Mouse (Mus musculus) thymus, adult 2 months (tissue): ENCODE data around the gene Lingo2. TPM values are rescaled to one million over a fixed set of nuclear protein-coding genes. Genes with fewer than 3 reads are reported as not detected.

ENCODE experiments used
- DNase-seq: peaks from one replicate; pipeline ENCODE4 v3.0.0; 2021
- H3K27ac ChIP-seq: fragments of 200-500 bp; 2 replicates; pipeline ENCODE4 v1.5.1; 2012; ENCODE audit warnings: low read length, control low read depth; ENCODE audit not compliant: control insufficient read depth, insufficient read depth
- H3K27me3 ChIP-seq: fragments of 200-500 bp; 2 replicates; pipeline ENCODE4 v1.6.1; 2012; ENCODE audit warnings: mild to moderate bottlenecking, low read length, moderate library complexity, mixed read lengths; ENCODE audit not compliant: control insufficient read depth, insufficient read depth
- H3K36me3 ChIP-seq: fragments of 200-500 bp; 2 replicates; pipeline ENCODE4 v1.6.1; 2012; ENCODE audit warnings: mild to moderate bottlenecking, low read length, moderate library complexity; ENCODE audit not compliant: control insufficient read depth, insufficient read depth
- H3K4me1 ChIP-seq: fragments of 200-500 bp; replicated peaks from 2 replicates; pipeline ENCODE4 v1.6.1; 2012; ENCODE audit warnings: low read length; ENCODE audit not compliant: control insufficient read depth, insufficient read depth
- H3K4me3 ChIP-seq: fragments of 200-500 bp; 2 replicates; pipeline ENCODE4 v1.5.1; 2012; ENCODE audit warnings: mild to moderate bottlenecking, low read length, control low read depth, moderate library complexity; ENCODE audit not compliant: control insufficient read depth, insufficient read depth
- CTCF ChIP-seq: fragments of 200-500 bp; IDR thresholded peaks from 2 replicates; pipeline ENCODE4 v1.5.1; 2012; ENCODE audit warnings: mild to moderate bottlenecking, control low read depth, low read length, moderate library complexity, borderline replicate concordance; ENCODE audit not compliant: control insufficient read depth, poor library complexity, insufficient read depth; ENCODE audit errors: extremely low read depth
- POLR2A ChIP-seq: fragments of 200-500 bp; IDR thresholded peaks from 2 replicates; pipeline ENCODE4 v1.6.1; 2012; ENCODE audit warnings: mild to moderate bottlenecking, low read length, control low read depth, moderate library complexity; ENCODE audit not compliant: control insufficient read depth, poor library complexity, insufficient read depth; ENCODE audit errors: extremely low read depth
- WGBS: fragments of 180-500 bp; shearing (Covaris S2); methylation state at CpG from one replicate; pipeline ENCODE4 v1.1.7; 2018; 5-methylcytosine and 5-hydroxymethylcytosine counted together
- polyA plus RNA-seq: library from polyadenylated mRNA; depleted of rRNA; stranded (reverse); fragments of >200 nt; gene quantifications from 2 replicates; pipeline ENCODE4 v1.2.3, GENCODE M21; 2012

Lingo2 gene
- polyA plus RNA-seq, 1 experiment = 0.11 TPM

GRCm38 (mm10) chr4:35814698-35815097 lies 1136.8 kb downstream of the Lingo2 start:
- H3K4me3 ChIP-seq = no peak overlapping the region
- TF ChIP-seq POLR2A = no peak
- no peak for TF ChIP-seq CTCF
- no peak for DNase-seq
- H3K27me3 ChIP-seq = no peaks in the 10 kb centered on the region
- WGBS = 89% methylated on average over 1 of the region's 1 CpGs
- no peaks in the 10 kb centered on the region for H3K36me3 ChIP-seq
- no peak overlapping the region for H3K27ac ChIP-seq
- no peaks in the 10 kb centered on the region for H3K4me1 ChIP-seq

GRCm38 (mm10) chr4:35807497-35808210 lies 1143.9 kb downstream of the Lingo2 start:
- no peak for TF ChIP-seq POLR2A
- no peak for TF ChIP-seq CTCF
- no peak for DNase-seq
- H3K36me3 ChIP-seq = no peaks in the 10 kb centered on the region
- no peak overlapping the region for H3K27ac ChIP-seq
- no peaks in the 10 kb centered on the region for H3K27me3 ChIP-seq
- WGBS = 84% methylated on average over 6 of the region's 6 CpGs
- H3K4me3 ChIP-seq = no peak overlapping the region
- no peaks in the 10 kb centered on the region for H3K4me1 ChIP-seq

DNA sequence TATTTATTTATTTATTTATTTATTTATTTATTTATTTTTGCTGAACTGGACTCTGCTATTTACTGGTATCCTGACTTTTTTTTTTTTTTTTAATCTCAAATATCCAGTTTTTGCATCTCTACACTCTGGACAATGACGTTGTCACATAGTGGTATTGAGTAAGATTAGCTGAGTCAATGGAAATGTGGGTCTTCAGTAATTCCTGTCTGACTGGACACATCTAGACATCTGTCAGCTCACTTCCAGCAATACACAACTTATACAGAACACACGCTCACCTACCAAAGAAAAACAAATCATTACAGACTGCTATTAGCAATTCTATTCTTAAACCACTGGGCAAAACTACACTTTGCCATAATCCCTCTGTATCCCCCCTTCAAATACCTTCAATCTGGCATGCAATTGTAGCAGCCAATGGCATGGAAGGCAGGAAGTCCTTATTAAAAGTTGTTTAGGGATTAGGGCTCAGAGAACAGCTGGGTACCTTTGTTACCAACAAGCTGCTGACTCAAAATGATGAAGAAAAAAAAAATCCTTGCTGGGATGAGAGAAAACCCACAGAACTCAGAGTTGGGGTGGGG lies 1144.6 kb downstream of the Lingo2 start:
- no peak overlapping the region for H3K4me3 ChIP-seq
- H3K27me3 ChIP-seq = no peaks in the 10 kb centered on the region
- 85% methylated on average over 2 of the region's 2 CpGs for WGBS
- TF ChIP-seq CTCF (no peak), POLR2A (no peak)
- no peaks in the 10 kb centered on the region for H3K4me1 ChIP-seq
- no peaks in the 10 kb centered on the region for H3K36me3 ChIP-seq
- no peak for DNase-seq
- no peak overlapping the region for H3K27ac ChIP-seq

DNA sequence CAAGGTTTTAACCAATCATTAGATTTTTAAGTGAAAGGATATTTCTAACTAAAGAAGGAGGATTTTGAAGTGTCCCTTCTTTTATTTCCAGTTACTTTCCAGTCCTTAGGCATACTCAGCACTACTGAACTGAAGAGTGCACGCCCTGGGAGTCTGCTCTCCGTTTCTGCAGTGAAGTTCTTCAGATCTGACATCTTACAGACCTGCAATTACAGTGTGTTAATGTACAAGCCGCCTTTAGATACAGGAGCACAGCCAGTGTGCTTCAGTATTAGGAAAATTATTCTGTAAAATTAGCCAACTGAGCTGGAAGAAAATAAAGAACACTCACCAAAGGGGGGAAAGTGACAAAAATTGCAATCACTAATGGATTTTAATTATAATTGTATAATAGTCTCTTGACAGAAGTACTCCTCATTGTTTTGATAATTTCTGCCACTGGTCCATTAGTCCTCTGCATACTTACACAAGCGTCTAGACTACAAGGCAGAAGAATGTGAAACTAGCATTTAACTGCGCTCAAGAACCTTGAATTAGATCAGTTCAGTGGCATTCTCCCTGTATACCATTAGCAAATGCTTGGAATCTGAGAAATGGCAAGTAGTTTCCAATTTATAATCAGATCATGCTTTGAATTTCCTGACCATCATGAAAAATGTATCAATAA lies 1167.2 kb downstream of the Lingo2 start:
- no peak for DNase-seq
- H3K27me3 ChIP-seq = no peaks in the 10 kb centered on the region
- no peaks in the 10 kb centered on the region for H3K4me1 ChIP-seq
- TF ChIP-seq POLR2A (no peak), CTCF (no peak)
- no peaks in the 10 kb centered on the region for H3K36me3 ChIP-seq
- 71% methylated on average over 5 of the region's 5 CpGs for WGBS
- H3K4me3 ChIP-seq = no peak overlapping the region
- H3K27ac ChIP-seq = no peak overlapping the region

- Histone ChIP-seq H3K4me3 (no peak overlapping the region), H3K36me3 (no peaks in the 10 kb centered on the region), H3K27me3 (no peaks in the 10 kb centered on the region), H3K4me1 (no peaks in the 10 kb centered on the region), H3K27ac (no peak overlapping the region)
- DNase-seq = no peak
- WGBS = 81% methylated on average over 7 of the region's 7 CpGs
- TF ChIP-seq CTCF (no peak), POLR2A (no peak)
These were observed 1180.7 kb downstream of the Lingo2 start for GRCm38 (mm10) chr4:35770810-35771209.

DNA sequence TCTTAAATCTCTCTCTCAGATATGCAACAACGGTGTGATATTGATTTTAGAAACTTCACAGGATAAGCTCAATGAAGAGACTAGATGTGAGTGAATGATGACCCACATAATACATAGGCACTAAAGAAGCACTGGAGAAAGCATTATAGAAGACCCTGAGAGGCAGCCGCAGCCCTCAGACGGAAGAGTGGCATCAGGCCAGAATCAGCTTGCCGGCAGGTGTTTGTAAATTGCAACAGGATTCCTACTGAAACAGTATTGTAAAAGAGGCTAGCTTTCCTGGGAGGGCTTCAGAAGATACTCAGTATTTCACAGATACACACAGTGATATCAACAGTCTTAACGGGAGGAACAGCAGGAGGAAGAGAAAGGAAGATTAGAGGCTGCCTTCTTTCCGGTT lies 1184.6 kb downstream of the Lingo2 start:
- no peak overlapping the region for H3K4me3 ChIP-seq
- no peak for DNase-seq
- WGBS = 95% methylated on average over 6 of the region's 6 CpGs

More for the DNA sequence above, 1184.6 kb downstream of the Lingo2 start:
- Histone ChIP-seq H3K4me1 (no peaks in the 10 kb centered on the region), H3K27me3 (no peaks in the 10 kb centered on the region), H3K27ac (no peak overlapping the region), H3K36me3 (no peaks in the 10 kb centered on the region)
- TF ChIP-seq POLR2A (no peak), CTCF (no peak)
